Comparison of ENCODE assay signal across 8 mouse cellular contexts in genomic region chr1:180328794-180329665, GRCm38 (mm10). TPM values are rescaled to one million over a fixed set of nuclear protein-coding genes. Genes with fewer than 3 reads are reported as not detected.
A peak's percentile ranks its signal among the peaks of the same experiment; 100 is the strongest.
DNase-seq lines count a peak whose midpoint lies in the region; TF ChIP-seq lines count a peak whose summit lies in the region.

No protein-coding gene starts in this region.

- no peak for TF ChIP-seq CTCF in testis, adult 2 months (IDR thresholded peaks at IDR 0.05; ENCODE audit: control insufficient read depth, insufficient read depth, insufficient replicate concordance, low read depth, low read length)

- H3K27ac ChIP-seq in testis, adult 2 months (ENCODE audit: control insufficient read depth, insufficient read depth, low read depth, low read length): peak overlapping the region; percentile 31; the same call in 1 of the 2 replicates
- H3K27ac ChIP-seq in midbrain, embryonic 10.5 days (replicated peaks): peak overlapping the region; percentile 63

- H3K4me3 ChIP-seq in testis, adult 2 months (ENCODE audit: control insufficient read depth, low read depth, low read length): no peak overlapping the region
- H3K4me3 ChIP-seq in midbrain, embryonic 10.5 days: peak overlapping the region; percentile 73

- WGBS in midbrain, embryonic 10.5 days: 16% methylated on average over 12 of the region's 12 CpGs

- H3K36me3 ChIP-seq in testis, adult 2 months (ENCODE audit: control insufficient read depth, insufficient read depth, low read length): no peaks in the 10 kb centered on the region
- H3K36me3 ChIP-seq in midbrain, embryonic 10.5 days: no peaks in the 10 kb centered on the region

- DNase-seq in testis, postnatal 14 days (ENCODE audit: low spot score): no peak
- DNase-seq in fibroblast of lung, adult 2 months (ENCODE audit: low read depth): peak; percentile 44
- DNase-seq in kidney, adult 18-20 months: peak; percentile 34
- DNase-seq in midbrain, embryonic 10.5 days (ENCODE audit: low spot score): peak; percentile 23
- DNase-seq in right cerebral cortex, postnatal 25 days: no peak
- no peak for DNase-seq in gastrocnemius, postnatal 10 days
- no peak for DNase-seq in urinary bladder, adult 2 months (ENCODE audit: low spot score)

- no peaks in the 10 kb centered on the region; the same call in 1 of the 2 replicates for H3K27me3 ChIP-seq in testis, adult 2 months (ENCODE audit: control insufficient read depth, insufficient read depth, low read length)
- peaks cover 46% of the 10 kb centered on the region for H3K27me3 ChIP-seq in midbrain, embryonic 10.5 days (ENCODE audit: low read depth, poor library complexity, severe bottlenecking)

- H3K9me3 ChIP-seq in midbrain, embryonic 10.5 days (replicated peaks): no peaks in the 10 kb centered on the region

- H3K4me1 ChIP-seq in testis, adult 2 months (ENCODE audit: control insufficient read depth, insufficient read depth, low read length): peaks cover 19% of the 10 kb centered on the region
- H3K4me1 ChIP-seq in midbrain, embryonic 10.5 days: peaks cover 47% of the 10 kb centered on the region

- TF ChIP-seq POLR2A in testis, adult 2 months (IDR thresholded peaks at IDR 0.05; ENCODE audit: control insufficient read depth, low read depth, low read length): no peak

RNA-seq across cellular contexts. Expression of gene Itpkb, which starts 1.3 kb away (rescaled TPM):
- 9.9 TPM in 2 replicates for polyA plus RNA-seq in testis, adult 2 months (2012; rRNA removed)
- polyA plus RNA-seq in midbrain, embryonic 10.5 days (2016; fragmentation: Nextera tagmentation; extraction: Ambion mirVana): 2.2 and 2.8 TPM in 2 replicates
- total RNA-seq in gastrocnemius, postnatal 10 days (2021): 10 to 100 TPM; 30.1 to 38.7 TPM
- 25.7 and 54.9 TPM in 2 replicates for polyA plus RNA-seq in urinary bladder, adult 2 months (2012; rRNA removed)

Comparison
In these comparisons a context has a peak if more than half of its experiments do, and no peak if none do; other contexts are left out.
1. DNase-seq: peak in fibroblast of lung, adult 2 months (single experiment), kidney, adult 18-20 months (single experiment) and midbrain, embryonic 10.5 days (single experiment); none in testis, postnatal 14 days (single experiment), right cerebral cortex, postnatal 25 days (single experiment), gastrocnemius, postnatal 10 days (single experiment) and urinary bladder, adult 2 months (single experiment).